Mouse (Mus musculus) megakaryocyte progenitor cell, adult 5-6 weeks (primary cell): ENCODE results near the gene Gm5431. TPM values are rescaled to one million over a fixed set of nuclear protein-coding genes. Genes with fewer than 3 reads are reported as not detected.

Source experiments
- ATAC-seq: replicated peaks from 2 replicates; pipeline ENCODE4 v1.8.0; 2016; ENCODE audit warnings: mild to moderate bottlenecking, moderate TSS enrichment, inconsistent platforms; ENCODE audit not compliant: poor library complexity
- total RNA-seq, 2 experiments: library from RNA; stranded (forward) in 1 of 2; stranded (reverse) in 1 of 2; fragments of 157-497, 149-512 nt in 1 of 2; fragments of 200-1000 nt in 1 of 2; gene quantifications; 2 replicates each; pipeline versions ENCODE4 v1.2.3 to v1.2.4; 2015 to 2017

Gene Gm5431
- total RNA-seq, 2 experiments from 2014 or later, result 0.83 to 0.84 TPM

DNA sequence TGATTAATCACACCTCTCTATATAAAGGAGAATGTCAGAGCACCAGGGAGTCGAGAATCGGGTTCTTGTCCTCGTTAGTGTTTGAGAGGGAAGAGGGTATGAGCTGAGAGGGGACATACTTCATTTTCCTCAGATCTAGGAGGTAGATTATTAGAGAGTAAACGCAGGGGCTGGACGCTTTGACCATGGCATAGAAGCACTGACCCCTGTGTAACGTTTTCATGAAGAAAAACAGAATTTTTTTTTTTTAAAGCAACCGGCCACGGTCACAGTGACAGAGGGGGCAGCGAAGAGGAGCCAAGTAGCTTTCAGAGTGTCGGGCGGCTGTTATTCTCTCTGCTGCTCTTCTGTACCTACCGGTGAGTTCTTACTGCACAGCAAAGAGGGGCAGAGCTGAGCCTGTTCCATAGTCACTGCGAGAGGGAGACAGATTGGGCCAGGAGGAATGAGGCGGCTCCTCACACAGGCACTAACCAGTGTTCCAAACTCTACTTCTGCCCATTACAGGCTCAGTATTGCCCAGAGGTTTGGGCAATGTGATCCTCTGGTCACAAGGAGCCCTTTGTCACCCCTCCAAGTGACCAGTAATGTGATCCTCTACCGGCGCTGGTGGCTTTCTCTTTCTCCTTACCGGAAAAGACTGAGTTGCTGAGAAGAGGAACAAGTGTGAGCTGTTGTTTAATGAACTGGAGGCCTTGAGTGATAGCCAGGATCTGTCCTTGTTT is 30.0 kb downstream of the Gm5431 start:
- ATAC-seq, result peak; percentile 9

DNA sequence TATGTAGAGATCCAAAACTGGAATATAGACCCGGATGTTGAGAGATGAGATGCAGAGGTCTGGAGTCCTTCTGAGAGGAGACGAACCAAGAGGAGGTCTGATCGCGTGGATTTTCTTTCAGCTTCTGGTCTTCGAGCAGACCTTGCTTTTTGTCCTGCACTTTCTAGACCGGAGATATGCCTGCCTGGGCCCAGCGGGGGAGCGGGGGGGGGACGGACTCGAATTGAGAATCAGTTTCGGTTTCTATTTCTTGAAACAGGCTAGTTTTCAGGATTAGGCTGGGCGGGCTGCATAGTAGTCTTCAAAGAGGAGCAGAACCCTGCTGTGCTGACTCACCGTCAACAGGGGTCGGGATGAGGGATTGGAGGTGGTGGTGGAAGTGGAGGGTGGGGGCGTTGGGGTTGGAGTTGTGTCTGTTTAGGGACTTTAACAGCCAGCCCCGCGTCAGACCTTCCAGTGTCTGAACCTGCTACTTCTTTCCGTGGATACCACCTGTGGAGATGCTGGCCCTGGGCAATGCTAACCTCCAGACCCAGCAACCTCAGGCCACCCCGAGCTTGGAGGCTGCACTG is 30.7 kb downstream of the Gm5431 start, which contains the start of gene Irgm1:
Irgm1 (minus strand) TSS at position 483 of the 572 bp plus-strand sequence.
- ATAC-seq, result peak; percentile 39

DNA sequence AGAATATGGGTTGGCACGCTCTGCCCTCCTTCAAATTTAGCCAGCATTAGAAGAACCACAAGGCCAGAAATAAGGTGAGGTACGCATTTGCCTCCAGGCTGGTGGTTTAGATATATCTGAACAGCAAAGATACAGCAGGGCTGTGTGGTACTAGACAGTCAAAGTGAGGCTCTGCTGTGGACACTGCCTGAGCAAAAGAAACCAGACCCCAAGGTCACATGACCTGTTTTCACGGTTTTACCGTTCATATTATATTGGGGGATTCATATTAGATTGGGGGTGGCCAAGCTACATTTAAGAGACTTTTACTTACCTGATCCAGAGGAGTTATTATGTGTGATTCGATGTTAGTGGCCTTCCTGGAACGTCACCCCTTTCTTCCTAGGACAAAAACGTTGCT is 31.2 kb downstream of the Gm5431 start:
- peak; percentile 7; the same call in 1 of the 2 replicates for ATAC-seq

DNA sequence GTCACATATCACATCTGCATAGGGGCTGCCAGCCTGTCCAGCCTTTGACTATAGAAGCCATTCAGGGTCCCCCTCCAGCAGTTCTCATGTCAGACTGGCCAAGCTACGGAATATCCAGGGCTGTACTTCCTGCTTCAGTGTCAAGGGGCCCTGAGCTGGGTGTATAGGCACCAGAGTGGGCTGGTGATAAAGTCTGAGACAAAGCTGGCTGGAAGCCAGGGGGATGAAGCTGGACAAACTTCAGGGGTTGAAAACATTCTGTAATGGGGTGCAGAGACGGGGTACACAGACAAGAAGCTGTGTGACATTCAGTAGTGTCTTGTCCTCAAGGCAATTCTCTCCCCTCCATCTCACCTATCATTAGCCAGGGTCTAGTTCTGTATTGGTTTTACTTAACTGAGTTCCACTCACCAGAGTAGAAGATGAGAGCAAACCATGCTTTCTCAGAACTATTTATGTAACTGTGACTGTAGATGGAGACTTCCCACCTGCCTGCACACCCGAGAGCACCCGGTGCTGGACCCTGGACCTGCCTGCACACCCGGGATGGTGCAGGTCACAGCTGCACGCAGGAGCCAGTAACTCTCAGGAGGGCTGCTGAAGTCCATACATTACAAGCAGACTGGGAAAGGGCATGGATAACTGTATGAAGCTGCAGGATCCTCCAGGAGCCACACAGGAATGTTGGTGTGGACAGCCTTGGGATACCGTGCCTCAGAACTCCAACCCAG is 32.5 kb downstream of the Gm5431 start:
- ATAC-seq, result no peak

DNA sequence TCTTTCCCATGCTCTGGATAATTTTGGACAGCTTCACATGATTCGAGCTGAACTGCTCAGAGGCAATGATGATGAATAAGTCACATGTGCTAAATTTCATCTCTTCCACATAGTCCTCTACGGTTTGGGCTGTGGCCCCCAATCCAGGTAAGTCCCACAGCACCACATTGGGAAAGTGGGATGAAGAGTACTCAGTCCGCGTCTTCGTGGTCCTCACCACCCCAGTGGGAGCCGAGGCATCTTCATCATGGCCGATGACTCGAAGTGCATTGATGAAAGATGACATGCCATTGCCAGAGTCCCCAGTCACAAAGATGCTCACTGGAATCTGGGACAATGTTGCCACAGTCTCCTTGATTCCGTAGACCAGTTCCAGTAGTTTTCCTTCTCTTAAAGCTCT is 35.5 kb downstream of the Gm5431 start:
- no peak for ATAC-seq

DNA sequence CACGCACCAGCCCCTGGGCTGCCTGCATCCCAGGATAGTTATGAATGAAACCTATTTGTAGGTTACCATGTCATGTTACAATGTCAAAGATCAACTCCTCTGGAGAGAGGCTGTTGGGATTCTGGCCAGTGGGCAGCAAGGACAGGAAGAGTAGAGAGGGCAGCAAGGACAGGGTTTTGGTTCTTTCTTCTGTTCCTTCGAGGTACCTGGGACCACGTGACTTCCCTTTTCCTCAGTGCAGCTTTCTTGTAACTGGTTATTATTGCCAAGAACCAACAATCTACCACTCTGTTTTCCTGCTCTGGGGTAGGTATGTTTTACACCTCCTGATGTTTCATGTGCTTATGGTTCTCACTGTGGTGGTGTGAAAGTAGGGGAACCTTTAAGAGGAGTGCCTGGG is 38.2 kb downstream of the Gm5431 start:
- ATAC-seq, result no peak

DNA sequence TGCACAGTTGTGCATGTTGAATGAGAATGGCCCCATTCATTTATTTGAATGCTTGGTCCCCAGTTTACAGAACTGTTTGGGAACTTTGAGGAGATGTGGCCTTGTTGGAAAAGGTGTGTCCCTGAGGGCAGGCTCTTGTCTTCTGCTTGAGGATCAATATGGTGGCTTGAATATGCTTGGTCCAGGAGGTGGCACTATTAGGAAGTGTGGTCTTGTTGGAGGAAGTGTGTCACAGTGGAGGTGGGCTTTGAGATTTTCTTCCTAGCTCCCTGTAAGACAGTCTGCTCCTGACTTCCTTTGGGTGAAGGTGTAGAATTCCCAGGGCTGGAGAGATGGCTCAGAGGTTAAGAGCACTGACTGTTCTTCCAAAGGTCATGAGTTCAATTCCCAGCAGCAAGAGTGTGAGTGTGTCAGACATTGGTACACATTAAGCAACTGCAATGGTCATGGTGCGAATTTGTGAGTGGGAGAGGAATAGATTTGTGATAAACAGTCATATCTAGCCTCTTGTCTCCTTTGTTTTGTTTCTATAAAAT is 39.2 kb downstream of the Gm5431 start:
- no peak for ATAC-seq

DNA sequence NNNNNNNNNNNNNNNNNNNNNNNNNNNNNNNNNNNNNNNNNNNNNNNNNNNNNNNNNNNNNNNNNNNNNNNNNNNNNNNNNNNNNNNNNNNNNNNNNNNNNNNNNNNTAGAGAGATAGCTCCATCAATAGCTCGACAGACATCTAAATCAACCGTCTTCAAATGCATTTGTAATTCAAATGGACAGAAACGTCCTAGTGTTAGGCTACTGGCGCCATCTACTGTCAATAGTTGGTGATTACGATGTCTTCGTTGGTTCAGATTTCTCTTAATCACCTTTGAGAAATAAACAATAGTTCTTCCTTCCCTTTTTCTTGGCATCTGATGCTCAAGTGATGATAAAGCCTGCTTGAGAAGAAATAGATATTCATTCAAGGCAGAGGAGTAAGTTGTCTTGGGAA is 43.0 kb downstream of the Gm5431 start:
- peak; percentile 32 for ATAC-seq

DNA sequence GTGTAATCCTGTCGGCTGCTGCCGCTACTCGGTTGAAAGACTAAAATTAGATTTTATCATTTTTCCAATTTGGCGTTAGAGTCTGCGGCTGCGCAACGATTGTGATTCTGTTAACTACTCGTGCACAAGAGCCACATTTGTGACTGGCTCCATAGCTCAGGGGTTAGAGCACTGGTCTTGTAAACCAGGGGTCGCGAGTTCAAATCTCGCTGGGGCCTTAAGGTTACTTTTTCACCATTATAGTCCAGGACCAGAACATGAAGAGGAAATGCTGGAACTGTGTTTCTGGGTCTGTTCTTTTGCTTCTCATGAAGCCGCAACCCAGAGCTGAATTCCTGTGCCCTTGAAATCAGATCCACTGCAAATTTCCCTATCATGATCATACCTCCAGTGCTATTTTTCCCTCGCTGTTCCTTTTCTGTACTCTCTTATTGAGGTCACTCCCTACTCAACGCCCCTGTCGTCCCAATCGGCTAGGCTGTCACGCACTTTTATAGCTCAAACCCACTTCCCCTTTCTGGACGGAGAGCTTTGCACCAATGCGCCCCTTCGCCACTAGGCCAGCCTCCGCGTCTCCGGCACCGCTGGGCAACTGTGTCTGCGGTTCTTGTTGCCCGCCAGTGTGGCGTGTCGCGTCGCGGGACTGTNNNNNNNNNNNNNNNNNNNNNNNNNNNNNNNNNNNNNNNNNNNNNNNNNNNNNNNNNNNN is 48.4 kb downstream of the Gm5431 start:
- ATAC-seq, result peak; percentile 49

DNA sequence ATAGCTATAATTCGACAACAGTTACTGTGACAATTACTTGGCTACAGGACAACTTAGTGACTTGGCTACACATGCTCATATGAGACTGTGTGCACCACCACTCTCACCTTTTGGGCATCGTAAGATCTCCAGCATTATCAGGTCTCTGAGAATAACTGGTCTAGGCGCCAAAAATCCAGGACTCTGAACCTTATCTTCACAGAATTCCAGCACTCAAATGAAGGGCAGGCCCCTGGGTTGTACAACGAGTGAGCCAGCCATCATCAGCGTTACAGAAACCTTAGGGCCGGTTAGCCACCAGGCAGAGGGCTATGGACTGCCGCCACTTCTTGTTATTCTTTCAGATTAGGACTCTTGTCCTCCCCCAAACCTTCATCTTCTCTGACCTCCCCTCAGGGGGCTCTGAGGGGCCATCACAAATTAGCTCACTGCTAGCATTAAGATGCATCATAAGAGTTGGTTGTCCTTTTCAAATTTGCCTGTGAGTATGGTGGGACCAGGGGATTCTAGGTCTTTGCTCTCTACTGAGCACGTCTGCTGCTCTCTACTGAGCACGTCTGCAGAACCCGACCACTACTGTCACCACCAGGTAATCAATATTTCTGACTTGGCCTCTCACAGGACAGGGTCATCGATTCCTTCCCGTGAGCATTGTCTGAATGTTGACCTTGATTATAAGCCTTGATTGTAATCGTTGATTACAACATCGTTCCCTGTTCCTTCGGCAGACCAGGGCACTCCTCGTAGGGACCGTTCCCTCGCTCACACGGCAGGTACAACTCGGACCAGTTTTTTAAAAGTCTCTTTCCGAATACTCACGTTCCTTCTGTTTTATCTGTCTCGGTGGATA is 49.2 kb downstream of the Gm5431 start:
- ATAC-seq, result 0 out of 2 replicates have a peak, but pooled peaks have one; percentile 0

DNA sequence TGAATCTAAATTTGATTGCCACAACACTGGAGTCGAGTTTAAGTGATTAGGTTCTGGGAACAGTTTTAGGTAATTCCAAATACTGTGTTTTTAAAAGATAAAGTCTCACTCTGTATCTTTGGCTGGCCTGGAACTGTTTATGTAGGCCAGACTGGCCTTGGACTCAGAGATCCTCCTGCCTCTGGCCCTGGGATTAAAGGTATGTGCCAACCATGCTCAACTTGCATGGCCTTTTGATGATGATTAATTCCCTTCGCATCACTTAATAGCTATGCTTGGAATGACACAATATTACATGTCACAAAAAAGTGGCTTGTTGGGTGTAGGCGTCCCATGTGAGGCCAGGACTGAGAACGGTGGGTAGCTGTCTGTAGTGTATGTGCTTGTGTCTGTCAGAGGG is 49.8 kb downstream of the Gm5431 start:
- ATAC-seq, result no peak

DNA sequence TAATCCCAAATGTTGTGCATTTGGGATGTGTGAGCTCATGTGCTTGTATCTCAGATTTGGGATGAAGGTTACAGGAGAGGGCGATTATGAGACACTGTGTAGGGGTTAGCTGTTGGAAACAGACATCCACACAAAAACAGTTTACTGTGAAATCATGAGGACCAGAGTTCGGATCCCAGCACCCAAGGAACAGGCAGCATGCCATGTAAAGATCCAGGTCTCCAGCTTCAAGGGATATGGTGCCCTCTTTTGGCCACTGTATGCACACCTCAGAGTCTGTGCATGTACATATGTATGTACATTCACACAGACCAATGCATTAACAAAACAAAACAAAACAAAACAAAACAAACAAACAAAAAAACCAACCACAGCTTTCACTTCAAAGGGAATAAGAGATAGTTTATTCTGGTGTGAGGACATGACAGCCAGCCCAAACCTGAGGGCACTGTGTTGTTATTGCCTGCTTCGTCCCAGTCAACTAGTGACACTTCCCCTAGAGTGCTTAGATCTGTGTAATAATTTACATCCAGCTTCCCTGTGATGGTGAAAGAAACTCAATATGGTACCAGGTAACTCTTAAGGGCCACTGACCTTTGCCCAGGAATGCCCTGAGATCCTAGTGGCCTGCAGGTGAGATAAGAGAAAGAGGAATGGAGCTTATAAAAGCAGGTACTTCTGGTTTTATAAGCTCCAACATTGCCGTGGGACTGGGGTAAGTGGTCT is 50.6 kb downstream of the Gm5431 start:
- no peak for ATAC-seq

DNA sequence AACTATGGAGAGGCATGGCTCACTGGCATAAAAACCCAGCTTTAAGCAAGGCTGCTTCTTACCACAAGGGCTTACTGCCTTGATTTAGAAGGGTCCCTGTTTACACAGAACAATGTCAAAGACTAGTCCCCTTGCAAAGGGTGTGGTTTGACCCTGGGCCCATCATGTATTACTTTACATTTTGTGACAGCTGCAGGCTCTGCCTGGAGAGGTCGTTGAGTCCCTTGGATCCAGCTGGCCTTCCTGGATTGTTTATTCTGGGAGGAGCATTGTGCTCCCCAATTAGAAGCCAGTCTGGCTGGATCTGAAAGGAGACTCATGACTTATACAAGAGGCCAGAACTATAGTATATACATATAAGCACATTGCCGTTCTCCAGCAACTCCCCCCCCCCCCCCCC is 51.8 kb downstream of the Gm5431 start:
- ATAC-seq, result no peak

DNA sequence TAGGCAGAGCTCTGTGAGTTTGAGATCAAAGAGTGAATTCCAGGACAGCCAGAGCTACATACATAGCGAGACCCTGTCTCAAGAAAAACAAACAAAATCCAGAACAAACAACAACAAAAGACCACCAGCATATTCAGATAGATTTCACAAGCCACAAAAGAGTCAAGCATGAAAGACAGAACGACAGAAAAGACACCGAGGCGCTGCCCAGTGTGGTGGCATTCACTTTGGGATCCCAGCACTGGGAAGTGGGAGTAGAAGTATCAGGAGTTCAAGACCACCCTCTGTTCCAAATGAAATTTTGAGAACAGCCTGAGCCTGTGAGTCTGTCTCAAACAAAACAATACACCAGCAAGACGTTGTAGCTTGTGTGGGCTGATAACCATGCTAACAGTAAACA is 55.1 kb downstream of the Gm5431 start:
- ATAC-seq, result no peak

DNA sequence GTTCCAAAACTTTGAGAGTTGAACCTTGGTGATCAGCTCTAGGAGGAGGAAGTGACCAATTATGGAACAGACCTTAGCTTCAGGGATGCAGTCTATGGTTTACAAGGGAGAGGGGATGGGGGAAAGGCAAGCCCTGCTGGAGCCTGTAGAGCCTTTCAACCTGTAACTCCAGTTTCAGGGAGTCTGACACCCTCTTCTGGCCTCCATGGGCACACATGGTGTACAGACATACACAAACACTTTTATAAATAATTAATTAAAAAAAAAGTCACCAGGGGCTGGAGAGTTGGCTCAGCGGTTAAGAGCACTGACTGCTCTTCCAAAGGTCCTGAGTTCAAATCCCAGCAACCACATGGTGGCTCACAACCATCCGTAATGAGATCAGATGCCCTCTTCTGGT is 55.7 kb downstream of the Gm5431 start:
- ATAC-seq, result 0 out of 2 replicates have a peak, but pooled peaks have one; percentile 32

DNA sequence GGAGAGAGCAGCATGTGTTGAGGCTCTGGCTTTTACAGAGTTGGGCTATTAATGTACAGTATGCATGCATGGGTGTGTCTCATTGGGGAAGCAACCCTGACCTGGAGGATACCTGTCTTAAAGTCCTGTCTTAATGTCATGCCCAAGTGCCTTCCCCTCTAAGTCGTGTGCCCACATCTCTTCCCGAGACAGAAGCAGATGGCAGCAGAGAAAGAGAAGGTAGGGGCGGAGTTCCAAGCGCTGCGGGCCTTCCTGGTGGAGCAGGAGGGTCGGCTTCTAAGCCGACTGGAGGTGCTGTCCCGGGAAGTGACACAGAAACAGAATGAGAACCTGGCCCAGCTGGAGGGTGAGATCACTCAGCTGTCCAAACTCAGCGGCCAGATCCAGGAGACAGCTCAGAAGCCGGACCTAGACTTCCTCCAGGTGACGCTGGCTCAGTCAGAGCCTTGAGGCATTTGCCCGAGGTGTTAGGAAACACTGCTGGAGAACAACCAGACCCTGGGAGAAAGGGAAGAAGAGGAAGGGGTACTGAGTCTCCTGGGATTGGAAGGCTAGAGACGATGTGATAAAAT is 56.7 kb downstream of the Gm5431 start:
- no peak for ATAC-seq

DNA sequence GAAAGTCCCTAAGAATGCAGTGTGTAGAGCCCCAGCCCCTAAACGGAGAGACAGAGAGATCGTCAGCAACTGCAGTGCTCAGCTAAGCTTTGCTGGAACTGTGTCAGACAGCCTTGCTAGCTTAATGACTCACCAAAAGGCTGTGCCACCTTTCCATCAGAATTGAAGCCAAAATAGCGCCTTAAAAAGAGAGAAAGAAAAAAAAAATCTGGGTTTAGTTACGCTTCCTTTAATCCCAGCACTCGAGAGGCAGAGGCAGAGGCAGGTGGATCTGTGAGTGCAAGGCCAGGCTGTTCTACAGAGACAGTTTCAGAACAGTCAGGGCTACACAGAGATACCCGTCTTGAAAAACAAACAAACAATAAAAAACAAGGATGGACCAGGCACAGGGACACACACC is 57.7 kb downstream of the Gm5431 start:
- ATAC-seq, result no peak

DNA sequence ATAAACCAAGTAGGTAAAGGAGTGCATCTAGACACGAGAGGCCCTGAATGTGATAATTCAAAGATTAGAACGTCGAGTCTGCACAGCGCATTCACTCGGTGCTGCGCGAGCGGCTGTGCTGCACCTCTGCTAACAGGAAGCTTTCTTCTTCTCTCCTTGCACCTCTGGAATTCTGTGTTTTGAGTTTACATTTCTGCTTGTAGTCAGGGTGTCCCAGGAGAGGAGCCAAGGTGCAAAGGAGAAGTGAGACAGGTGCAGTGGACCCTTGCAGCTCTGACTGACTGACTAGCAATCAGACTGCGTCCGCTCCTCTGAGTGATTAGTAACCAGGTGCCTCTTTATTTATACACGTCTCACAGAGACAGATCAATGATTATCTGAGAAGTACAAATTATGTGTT is 58.8 kb downstream of the Gm5431 start:
- no peak for ATAC-seq

DNA sequence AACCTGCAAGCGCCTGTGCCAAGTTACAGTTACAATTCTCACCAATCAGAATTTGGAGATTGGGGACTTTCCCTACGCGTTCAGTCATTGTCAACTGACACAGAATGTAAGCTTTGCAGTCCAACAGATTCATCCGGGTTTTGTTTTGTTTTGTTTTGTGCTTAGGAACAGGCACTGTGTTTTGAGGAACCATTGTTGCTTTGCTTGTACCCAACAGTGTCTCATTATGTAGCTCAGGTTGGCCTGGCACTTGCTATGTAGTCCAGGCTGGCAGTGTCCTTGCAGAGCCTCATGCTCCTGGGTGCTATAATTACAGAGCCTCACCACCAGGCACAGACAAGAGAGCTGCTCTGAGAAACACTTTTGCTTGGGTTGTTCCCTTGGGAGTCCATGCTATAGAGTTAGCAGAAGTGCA is 59.6 kb downstream of the Gm5431 start:
- no peak for ATAC-seq
